Mouse (Mus musculus): ENCODE measurements around the gene Mafk.

GRCm38 (mm10) chr5:139818801-139819200, 27.5 kb downstream of the Mafk start:
- no peak for TF ChIP-seq POLR2A (IDR thresholded peaks at IDR 0.05; ENCODE audit: control insufficient read depth, low read depth, low read length)
- peak; percentile 33; the same call in 1 of the 2 replicates for TF ChIP-seq CTCF (IDR thresholded peaks at IDR 0.05; ENCODE audit: control insufficient read depth, insufficient read depth, insufficient replicate concordance, low read depth, low read length)

All from testis, adult 2 months (tissue).